Mouse (Mus musculus) lung, postnatal 0 days (tissue): ENCODE results near the gene Kyat1.

Experiments used
- CTCF ChIP-seq: IDR thresholded peaks from 2 replicates; pipeline ENCODE4 v1.5.1; 2016; ENCODE audit warnings: antibody characterized with exemption, mild to moderate bottlenecking
- EP300 ChIP-seq: IDR thresholded peaks from 2 replicates; pipeline ENCODE4 v1.6.1; 2016; ENCODE audit warnings: antibody characterized with exemption, mild to moderate bottlenecking, control low read depth

- TF ChIP-seq EP300 (no peak), CTCF (no peak)
Measured at GRCm38 (mm10) chr2:30205255-30205628, 405 bp downstream of the Kyat1 start.
